Mouse (Mus musculus) cerebral cortex, adult 2 months (tissue): ENCODE measurements around the gene Zdhhc9.

ENCODE experiments used
- WGBS: fragments of 180-500 bp; shearing (Covaris S2); methylation state at CpG from one replicate; pipeline ENCODE4 v1.1.7; 2018; 5-methylcytosine and 5-hydroxymethylcytosine counted together

Gene Zdhhc9

DNA sequence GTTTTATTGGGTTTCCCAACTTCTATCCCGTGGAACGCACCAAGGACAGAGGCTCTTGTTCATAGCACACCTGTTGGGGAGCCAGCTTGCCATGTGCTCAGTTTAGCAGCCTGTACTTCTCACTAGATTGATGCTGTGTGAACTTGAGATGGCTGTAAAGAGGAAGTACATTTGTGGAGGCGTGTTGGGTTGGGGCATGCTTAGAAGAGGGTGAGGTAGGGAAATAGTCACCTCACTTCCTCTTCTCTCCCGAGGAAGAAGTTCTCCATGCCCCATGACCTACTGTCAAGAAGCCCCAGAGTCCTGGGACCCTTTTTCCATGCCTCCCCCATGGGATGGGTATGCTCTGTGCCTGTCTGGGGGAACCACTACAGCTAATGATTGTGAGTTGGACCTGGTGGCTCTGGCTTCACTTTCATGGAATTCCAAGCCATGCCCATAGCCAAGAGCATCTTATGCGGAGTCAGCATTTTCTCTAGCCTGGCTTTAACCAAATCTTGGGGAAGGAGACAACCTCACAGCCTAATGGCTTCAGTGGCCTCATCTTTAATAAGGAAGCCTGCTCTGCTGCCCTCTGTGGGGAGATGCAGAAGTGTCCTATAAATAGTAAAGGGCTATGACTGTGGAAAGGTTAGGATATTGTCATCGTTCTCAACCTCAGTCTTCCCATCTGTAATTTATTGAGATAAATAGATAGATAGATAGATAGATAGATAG, 81.0 kb downstream of the Zdhhc9 start:
- 79% methylated on average over 6 of the region's 6 CpGs for WGBS

DNA sequence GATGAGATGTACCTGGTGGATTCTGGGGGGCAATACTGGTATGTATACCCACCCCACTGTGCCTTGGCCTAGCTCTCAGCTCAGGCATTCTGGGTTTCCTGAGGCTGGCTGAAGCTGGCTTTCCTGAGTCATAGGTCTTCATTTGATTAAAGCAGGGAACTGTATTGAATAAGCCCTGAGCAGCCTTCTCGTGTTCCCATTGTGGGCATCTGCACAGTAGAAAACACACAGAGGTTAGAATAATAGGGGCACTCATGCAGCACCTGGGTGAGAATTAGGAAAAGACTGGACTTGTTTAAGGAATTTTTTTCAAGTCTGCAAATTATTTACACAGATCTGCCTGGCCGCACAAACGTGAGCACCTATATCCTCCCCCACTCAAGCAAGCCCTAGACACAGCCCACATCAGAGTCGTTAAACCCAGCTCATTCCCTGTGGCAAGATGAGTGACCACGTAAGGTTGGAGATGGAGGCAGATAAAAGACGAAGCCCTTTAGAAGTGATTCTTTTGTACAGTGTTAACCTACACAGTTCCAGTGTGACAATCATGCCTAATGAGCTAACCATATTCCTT, 81.7 kb downstream of the Zdhhc9 start:
- WGBS, result 83% methylated on average over 6 of the region's 6 CpGs

GRCm38 (mm10) chrX:48124132-48125071, 84.3 kb downstream of the Zdhhc9 start:
- 21% methylated on average over 17 of the region's 17 CpGs for WGBS
